Mouse (Mus musculus) layer of hippocampus, postnatal 14 days (tissue): ENCODE data around the gene Lyst. TPM values are rescaled to one million over a fixed set of nuclear protein-coding genes. Genes with fewer than 3 reads are reported as not detected.
"Not testable (repeated sequence)": the region's sequence is repeated elsewhere in the genome, so short reads cannot be mapped to it uniquely, and the experiment has no call there.

Experiments used
- DNase-seq, 2 experiments: peaks; one replicate each; pipeline ENCODE4 v3.0.0; 2021 to 2022; ENCODE audit warnings: low spot score in 2 of 2, mixed read lengths in 1 of 2
- long read RNA-seq, 2 experiments: library from polyadenylated mRNA; stranded (forward); transcript quantifications; one replicate each; pipeline ENCODE4 v2.0.0; 2021
- total RNA-seq, 2 experiments: library from RNA; stranded (reverse); gene quantifications; 2 replicates each; pipeline ENCODE4 v1.2.3; 2021

Lyst gene
- 10 to 100 TPM; 60.7 to 67.4 TPM for total RNA-seq
- long read RNA-seq, experiment 1, partial matches to known transcripts: 6 of 9 reads
- long read RNA-seq, experiment 1, other reads (novel, unspliced or antisense): 3 of 9 reads
- long read RNA-seq, experiment 2, partial matches to known transcripts: 4 of 16 reads
- long read RNA-seq, experiment 2, other reads (novel, unspliced or antisense): 11 of 16 reads

DNA sequence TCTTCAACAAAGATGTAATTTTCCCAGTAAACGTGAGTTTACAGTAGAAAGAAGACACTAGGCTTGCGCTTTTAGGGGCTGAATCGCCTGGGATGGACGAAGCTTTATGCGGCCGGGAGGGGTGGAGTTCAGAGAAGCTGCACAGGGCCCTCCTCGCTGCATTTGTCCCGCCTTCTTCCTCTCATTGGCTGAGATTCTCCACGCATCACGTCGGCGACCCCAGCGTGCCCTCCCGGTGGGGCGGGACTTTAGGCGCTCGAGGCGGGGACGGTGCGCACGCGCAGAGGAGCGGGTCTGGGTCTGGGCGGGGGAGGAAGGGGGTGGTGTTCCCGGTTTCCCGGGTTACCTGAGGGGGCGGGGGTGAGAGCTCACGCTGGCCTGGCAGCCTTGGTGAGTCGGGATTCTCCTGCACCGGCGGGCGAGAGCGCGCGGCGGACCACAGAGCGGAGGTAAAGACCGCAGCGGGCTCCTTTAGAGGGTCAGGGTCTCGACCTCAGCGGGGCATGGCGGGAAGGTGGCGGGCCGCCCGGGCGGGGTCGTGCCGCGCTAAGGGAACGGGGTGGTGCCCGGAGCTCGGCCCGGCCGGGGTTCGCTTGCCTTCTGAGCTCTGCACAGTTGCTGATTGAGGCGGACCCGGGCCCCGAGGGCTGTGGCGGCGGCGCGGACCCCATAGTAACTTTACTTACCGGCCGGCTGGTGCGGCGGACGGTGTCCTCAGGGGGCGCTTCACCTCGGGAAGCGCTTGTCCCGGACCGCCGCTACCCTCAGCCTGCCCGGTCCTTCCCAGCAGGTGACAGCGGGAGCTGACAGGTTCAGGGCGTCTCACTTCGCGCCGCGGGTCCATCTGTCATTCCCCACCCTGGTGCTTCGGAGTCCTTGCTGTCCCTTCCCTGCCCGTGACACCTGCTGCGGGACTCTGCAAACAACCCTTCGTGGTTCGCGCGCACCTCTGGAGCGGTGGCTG, at the start of gene Lyst:
Gene Lyst, plus strand, starts transcription at position 350 of the 964 bp plus-strand sequence.
- DNase-seq: peak; percentile 98 to 99

GRCm38 (mm10) chr13:13543073-13543472, 47.1 kb upstream of the Lyst start:
- not testable (repeated sequence) for DNase-seq

DNA sequence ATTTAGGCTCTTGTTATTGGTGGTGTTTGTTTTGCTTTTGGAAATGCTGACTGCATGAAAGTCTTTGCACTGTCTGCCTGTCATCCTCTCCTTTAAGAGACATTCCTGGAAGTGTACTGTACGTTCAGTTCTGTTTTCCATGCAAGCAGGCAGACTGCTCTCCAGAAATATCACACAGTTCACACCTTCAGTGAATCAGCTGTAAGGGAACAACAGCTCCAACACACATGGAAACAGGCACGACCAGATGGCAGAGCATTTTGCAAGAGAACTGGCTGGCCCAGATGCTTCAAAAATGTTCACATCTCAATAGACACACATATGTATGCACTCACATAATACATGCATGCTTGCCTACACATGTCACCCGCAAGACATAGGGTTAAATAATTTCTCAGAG, 43.4 kb upstream of the Lyst start:
- DNase-seq: peak; percentile 46 to 84

- no peak for DNase-seq
Measured at GRCm38 (mm10) chr13:13547889-13548288, 42.3 kb upstream of the Lyst start.

DNA sequence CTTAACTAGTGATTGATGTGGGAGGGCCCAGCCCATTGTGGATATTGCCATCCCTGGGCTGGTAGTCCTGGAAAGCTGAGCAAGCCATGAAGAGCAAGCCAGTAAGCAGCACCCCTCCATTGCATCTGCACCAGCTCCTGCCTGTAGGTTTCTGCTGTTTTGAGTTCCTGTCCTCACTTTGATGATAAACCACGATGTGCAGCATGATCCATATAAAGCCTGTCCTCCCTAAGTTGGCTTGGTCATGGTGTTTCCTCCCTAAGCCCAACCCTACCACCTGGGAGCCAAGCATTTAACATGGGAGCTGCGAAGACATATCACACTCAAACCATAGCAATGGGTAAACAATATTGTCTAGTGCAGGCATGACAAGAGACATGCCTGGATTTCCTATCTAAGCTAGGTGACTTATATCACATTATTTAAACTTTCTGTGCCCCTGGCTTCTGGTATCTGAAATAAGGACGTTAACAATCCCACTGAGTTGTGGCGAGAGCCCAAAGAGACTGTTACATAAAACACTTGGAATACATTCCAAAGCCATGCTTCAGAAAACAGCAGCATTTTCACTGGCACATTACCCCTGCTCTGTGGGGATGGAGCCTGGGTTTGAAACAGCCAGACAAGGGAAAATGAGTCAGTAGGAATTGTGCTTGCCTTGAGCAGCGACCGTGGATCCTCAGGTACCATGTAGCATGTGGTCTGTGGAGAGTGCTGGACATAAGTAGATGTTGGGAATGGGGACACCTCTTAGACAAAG, 41.6 kb upstream of the Lyst start:
- DNase-seq: no peak

DNA sequence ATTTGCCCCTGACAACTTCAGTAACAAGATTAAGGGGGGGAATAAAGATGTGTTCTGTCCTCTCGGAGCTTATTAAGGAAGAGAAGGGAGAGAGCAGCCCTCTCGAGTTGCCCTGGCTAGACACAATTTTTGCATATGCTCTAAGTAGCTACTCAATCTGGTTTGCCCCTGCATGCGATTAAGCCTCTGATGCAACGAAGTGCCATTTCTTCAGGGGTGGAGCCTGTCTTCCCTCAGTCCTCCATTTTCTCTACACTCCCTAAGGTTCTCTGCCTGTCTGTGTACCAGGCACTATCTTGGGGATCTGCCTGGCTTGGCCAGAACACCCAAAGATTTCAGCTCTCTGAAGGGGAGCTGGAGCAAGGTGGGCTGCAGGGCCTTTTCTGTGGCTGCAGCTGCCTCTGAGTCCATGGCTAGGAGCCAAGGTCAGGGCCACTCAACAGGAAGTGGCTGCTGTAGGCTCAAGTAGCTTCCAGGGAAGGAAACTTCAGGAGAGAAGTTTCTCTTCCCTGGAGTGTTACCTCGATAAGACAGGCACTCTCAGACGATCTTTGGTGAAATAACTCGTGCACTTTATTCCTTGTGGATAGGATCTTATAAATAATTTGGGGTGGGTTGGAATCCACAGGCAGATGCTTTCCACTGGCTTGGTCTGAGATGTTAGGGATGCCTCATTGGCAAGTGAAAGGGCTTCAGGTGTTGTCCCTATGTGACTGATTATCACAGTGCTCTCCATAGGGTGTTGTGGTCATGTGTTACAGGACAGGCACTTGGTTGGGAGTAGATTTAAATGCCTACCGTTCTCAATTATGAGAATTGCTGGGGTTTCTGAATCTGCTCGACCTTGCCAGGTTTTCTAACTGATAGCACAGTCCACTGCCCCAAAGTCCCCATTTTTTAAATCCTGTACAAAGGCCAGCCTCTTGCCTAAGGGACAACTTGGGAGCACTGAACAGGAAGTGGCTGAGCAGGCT, 40.2 kb upstream of the Lyst start:
- no peak for DNase-seq

GRCm38 (mm10) chr13:13552020-13552419, 38.2 kb upstream of the Lyst start:
- no peak for DNase-seq

DNA sequence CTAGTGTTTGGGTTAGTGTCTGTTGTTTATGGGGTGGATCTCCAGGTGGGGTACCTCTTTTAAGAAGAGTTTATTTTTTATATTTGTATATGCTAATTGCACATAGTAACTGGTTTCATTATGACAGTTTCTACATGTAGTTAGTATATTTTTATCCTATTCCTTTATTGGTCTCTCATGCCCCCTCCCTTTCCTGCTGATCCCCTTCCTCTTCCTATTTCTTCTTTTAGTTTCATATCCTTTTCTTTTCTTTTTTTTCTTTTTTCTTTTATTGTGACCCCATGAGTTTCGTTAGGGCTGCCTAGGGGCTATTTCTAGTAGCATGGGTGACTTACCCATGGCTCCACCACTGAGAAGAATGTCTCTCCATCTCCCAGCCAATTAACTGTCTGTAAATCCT, 36.5 kb upstream of the Lyst start:
- DNase-seq: no peak

DNA sequence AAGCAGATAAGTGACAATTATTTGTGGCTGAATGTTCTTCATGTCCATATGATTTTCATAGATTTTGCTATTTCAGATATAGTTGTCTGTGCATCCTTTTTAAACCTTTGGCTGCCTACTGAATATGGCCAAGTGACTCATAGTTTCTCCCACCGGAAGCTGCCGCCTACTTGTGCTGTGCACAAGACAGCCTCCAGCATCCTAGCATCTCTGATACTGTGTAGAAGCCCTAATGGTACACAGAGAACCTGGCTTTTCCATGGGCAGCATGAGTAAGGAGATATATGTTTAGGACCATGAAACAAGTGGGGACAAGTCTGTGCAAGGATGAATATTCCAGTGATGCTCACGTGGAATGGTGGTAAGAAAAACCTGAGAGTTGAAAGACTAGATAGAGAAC, 35.0 kb upstream of the Lyst start:
- no peak for DNase-seq

- no peak for DNase-seq
Measured at GRCm38 (mm10) chr13:13557001-13557743, 33.0 kb upstream of the Lyst start.

DNA sequence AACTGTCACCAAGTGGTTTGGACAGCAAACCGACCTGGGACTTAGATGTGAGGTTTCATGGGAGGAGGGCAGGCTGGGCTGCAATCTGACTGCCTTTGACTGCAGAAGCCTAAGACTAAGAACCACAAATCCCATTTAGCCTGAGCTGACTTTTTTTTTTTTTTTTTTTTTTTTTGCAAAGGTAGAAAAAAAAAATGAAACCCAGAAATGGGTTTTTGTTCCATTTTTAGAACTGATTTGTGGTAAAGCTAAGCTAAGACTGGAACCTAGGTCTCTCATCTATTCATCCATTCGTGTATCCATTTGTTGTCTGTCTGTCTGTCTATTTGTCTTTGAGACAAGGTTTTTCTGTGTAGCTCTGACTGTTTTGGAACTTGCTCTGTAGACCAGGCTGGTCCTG, 31.9 kb upstream of the Lyst start:
- DNase-seq: no peak

GRCm38 (mm10) chr13:13558900-13559299, 31.3 kb upstream of the Lyst start:
- DNase-seq: no peak

GRCm38 (mm10) chr13:13562571-13562970, 27.6 kb upstream of the Lyst start:
- no peak for DNase-seq

DNA sequence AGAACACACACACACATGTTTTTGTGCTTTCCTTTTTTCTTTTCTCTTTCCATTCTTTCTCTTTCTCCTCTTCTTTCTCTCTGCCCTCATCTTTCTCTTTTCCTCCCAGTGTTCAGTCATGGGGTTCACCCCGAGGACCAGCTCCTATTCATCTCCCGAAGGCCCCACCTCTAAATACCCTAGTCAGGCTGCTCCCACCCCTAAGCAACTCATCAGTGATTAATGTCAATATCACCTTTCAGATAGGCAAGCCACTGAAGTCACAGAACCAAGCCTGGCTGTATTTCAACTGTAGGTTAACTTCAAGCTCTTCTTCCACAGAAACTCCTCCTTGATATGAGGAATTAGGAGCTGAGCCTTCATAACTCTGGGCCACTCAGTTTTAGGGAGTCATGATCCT, 26.1 kb upstream of the Lyst start:
- no peak for DNase-seq

- DNase-seq: no peak
Measured at GRCm38 (mm10) chr13:13564541-13564940, 25.7 kb upstream of the Lyst start.

- no peak for DNase-seq
Measured at GRCm38 (mm10) chr13:13567640-13568039, 22.6 kb upstream of the Lyst start.

DNA sequence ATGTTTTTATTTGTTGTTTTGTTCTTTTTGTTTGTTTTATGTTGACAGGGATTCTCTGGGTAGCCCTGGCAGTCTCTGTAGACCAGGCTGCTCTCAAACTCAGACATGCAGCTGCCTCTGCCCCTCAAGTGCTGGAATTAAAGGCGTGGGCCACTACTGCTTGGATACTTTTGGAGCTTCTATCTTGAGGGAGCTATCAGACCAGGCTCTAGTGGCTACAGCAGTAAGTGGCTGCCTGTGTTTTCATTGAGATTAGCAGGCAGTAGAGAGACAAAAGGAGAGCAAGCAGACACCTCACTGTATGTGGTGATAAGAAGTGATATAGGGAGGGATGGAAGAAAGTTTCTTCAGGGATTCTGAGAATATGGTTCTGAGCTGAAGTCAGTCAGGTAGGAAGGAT, 21.4 kb upstream of the Lyst start:
- DNase-seq: no peak

GRCm38 (mm10) chr13:13569603-13570002, 20.6 kb upstream of the Lyst start:
- DNase-seq: no peak

GRCm38 (mm10) chr13:13572060-13572835, 17.9 kb upstream of the Lyst start:
- DNase-seq: no peak
